Mouse (Mus musculus) embryo, embryonic 9.5 days (tissue): ENCODE measurements at regions not wholly inside any gene's neighbourhood (a gene's known extent, or its start where the extent isn't known, plus 50 kb on each side); places are given as distances from the start of the nearest gene placed in this dataset.

ENCODE experiments used
- DNase-seq: peaks from one replicate; pipeline ENCODE4 v3.0.0-alpha.2; 2017; ENCODE audit errors: extremely low spot score

DNA sequence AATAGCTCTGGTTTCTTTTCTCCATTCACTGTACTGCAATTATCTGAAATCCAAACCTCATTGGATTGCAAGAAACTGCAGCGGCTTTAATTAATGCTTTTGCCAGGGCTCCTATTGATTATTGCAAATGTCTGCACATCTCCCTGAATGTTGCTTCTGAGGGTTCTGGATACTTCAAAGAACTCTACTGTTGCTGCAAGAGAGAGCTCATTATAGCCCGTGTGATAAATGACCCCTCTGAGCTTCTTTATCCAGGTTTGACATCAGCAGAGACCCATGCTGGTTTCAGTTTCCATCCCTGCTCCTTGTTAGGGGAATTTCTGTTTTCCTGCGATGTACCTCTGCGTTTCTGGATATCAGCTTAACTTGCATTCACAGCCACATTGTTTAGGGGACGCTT is 78.4 kb upstream of the Nav3 start:
- DNase-seq = peak; percentile 7

DNA sequence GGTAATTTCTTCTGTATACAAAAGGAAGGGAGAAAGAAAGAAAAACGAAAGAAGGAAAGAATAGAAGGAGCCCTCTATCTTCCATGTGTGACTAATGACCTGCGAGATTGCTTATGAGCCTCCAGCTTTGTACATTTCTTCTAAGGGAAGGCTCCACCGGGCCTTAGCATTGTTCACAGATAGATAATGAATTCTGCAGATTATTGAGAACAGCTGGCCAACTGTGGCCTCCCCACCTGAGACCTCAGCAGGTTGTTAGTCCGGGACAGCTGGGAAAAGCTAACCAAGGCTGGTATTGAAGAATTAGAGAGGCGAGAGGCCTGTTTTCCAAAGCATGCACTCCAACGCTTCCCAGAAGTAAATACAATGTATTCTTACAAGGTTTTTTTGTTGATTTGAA is 86.7 kb upstream of the Nav3 start:
- DNase-seq = no peak

DNA sequence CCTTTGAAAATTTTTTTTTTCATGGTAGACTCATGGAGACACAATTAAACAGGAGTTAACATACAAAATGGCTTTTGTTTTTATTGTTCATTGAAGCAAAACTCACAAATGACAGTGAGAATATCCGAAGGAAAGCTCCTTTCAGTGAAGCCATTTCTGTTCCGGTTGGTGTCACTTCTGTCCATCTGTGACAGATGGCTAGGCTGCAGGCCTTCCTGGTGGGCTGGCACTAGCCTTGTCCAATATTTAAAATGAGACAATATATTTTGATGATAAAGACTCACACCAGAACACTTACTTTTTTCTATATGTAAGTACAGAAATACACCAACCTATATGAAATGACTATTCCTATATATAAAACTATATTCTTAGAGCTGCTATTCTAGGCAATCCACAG is 92.4 kb upstream of the Nav3 start:
- DNase-seq = no peak

DNA sequence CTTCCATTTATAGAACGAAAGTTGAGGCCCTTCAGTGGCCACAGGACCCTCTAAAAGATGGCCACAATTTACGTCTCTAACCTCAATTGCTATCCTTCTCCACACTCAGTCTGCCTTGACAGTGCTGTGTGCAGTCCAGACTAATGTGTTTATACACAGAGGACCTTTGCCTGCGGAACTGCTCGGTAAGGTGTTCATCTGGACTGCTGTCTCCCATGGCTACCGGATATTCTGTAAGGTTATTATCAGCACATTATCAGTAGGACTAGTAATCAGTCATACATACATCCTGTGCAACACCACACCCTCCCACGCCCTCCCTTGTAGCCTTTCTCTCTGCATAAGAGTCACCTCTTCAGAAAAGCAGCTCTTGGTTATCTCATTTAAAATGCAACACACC is 98.0 kb upstream of the Nav3 start:
- no peak for DNase-seq

DNA sequence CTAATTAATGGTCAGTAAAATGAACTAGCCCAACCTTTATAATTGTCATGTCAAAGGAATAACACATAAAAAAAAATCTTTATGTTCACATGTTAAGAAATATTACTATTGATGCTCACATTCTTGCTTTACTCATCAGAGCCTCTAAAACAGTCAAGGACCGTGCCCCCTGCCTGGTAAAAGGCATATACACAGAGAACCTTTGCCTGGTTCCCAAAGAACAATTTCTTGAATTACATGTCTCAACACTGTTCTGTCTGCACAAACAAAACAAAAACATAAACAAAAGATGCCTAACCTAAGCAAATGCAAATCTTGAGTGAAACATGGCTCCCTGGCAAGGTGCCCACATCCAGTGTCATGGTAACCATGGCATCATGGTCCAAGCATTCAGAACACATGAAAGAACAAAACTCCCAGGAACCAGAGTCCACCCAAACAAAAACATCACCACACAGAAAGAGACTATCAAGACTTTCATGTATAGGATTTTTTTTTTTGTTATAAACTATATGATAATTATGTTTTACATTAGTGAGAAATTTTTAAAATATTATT is 100.4 kb upstream of the Nav3 start:
- no peak for DNase-seq

DNA sequence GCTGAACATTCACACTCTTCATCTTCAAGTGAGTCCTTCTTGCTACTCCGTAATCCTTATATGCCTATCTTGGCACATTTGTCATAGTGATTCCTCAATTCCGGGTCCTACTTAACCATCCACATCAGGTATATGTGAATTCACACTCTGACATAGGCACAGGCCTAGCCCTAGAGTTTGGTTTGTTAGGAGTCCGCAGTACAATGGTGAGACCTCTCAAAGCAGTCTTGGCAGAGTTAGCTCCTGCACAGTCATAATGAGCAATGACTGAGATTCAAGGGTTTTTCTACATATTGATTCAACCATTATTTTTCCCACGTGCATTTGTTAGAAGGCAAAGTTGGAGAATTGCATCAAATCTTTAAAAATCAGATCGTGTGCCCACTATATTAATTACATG is 107.1 kb upstream of the Nav3 start:
- no peak for DNase-seq

DNA sequence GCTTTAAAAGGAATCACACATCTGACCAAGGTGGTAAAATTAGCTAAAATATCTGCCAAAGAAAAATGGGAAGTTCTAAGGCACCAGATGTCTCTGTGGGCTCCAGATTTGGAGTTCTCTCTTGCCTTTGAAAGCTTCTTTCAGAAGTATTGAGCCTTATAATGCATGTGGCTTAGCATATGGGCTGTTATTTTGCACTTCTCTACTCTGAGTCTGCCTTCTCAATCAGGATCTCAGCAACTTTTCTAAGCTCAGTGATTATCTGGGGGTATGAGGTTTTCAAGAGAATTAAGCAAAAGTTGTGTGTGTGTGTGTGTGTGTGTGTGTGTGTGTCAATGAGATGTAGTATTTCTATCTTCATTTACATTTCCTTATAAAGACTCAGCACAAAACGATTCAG is 107.6 kb upstream of the Nav3 start:
- DNase-seq = no peak

DNA sequence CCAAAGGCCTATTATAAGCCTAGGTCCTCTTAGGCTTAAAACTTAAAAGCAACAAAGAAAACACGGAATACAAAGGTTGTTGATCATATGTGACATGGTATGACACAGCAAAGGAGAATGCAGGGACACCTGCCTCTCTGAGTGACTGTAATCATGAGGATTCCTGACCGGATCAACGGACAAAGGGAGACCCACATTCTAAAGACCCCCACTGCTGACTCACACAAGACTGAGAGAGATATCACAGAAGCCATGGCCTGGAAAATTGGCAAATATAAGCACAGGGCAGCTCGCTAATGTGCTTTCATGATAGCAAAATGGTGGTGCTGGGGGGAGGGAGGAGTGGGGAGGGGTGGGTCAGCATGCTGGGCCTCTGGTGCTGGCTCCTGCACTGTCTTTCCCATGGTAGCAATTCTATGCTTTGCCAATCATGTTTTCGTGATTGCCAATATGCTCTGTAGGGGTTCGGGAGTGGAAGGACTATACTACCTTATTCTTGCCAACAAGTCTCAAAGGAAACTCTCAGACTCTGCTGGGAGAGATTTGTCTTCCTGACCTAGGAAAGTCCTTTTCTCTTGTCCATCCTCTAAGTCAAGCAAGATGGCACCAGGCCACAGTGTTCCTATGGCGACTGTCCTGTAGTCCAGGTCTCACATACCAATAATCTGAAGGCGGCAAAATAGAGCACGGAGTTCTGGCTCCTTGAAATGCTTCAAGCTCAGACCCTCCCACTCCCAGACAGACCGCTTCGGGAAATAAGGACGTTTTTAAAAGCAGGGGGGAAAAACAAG is 110.5 kb upstream of the Nav3 start:
- no peak for DNase-seq

DNA sequence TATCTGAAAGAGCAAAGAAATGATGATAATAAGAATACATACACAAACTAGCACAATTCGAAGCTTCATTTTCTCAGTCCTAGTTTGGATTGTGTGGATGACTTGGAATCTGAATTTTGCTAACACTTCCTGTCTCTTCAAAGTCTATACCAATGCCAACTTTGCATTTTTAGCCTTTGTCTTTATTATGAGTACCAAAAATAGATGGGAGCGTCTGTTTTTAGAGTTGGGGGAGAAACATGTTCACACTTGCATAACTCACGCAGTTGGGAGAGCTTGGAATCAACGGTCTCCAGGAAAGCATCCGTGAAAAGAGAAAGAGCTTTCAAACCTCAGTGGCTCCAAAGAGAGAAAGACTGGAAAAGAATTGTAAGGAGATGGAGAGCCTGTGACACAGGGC is 114.5 kb upstream of the Nav3 start:
- no peak for DNase-seq

DNA sequence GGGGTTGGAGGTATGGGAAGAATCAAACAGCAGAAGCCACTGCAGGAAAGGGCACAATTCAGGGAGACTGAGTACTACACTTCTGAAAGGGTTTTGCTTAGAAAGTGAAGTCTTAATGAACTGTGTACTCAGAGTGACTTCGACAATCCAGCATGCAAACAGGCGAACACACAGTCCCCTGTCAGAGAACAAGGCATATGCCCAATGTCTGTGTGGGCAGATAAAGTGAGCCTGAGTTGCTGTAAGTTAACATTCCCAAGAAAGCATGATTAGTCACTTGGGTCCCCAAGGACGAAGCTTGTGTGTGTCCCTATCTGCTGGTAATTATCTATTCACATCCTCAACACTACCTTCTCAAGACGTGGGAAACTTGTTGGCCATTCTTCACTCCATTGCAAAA is 115.2 kb upstream of the Nav3 start:
- DNase-seq = no peak

DNA sequence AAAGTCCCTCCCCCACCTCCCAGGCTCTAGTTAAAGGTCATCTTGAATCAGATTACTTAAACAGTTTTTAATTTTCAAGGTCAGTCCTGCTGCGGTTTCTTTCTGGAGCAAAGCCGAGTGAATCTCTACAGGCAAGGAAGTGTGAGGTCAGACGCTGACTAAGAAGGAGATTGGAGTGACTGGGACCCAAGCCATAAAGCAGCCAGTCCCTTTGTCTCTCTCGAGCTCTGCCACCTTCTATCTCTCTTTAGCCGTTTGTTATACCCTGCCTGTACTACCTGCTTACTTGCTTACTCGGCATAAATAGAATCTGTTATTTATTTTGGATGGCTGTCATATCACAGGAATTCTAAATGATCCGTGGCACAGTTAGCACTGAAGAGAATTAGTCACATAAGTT is 117.5 kb upstream of the Nav3 start:
- DNase-seq = no peak

DNA sequence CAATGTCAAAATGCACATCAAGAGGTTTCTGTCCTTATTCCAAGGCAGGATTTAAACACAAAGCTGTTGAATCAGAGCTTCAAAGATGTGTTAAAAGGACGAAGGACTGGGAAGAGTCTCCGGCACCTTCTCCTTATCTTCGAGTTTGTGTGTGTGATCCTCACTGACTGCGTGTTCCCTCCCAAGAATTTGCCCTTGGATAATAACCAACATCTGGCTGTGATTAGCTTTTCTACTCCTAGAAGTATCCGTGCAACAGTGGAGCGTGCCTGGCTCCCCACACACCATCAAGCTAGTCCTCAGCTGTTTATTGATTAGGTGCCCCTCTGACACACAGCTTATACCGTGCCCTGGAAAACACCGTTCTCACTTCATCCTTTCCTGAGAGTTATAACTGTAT is 130.0 kb upstream of the Nav3 start:
- peak; percentile 14 for DNase-seq

DNA sequence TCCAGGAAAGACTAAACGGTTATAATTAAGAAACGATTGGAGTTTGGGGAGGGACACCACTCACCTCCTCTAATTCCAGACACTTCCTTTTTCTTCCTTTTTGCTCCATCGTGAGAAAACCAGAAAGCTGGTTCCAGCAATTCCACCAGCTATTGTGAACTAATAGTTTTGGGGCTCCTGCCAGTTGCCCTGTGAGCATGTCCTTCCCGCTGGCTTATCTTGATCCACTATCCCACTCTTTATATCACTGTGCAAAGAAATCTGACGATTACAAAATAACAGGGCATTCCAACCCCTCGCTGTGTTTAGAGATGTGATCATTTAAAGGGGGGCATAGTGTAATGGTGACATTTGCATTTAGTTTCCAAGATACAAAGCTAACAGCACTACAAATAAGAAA is 130.5 kb upstream of the Nav3 start:
- DNase-seq = no peak

DNA sequence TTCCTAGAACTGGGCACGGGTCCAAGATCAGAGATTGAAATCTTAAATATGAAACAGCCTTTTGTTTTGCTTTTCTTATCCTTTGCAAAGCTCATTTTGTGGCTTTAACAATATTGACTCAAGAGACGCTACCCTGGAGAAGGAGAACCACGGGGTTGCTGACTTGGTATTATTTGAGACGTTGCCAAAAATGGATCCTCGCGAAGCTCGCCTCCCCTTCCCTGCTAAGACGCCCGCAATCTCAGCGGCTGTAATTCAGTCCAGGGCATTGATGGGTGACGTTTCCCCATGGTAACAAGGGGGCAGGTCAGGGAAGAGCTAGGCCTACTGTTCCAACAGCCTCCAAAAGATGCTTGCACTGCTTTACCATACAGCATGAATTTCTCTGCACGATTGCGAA is 131.5 kb upstream of the Nav3 start:
- no peak for DNase-seq

DNA sequence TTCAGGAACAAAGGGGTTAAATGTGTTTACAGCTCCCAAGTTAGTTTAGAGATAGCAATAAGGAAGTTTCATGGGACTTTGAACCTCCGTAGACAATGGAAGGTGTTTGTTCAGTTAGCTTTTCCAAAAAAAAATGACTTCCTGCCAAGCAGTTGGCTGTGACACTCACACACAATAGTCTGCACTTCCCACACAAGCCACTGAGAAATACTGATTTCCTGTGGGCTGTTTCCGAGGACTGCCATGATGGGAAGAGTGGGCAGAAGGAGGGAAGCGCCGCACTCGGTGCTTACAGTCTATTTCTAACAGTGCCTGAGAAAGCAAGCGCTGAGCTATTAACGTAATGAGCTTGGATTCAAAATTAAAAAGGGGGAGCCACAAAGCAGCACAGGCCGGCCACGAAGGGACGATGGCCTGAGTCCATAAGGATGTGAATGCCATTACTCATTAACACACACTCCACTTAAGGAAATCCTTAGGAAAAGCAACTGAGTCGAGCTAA is 144.4 kb upstream of the Nav3 start:
- no peak for DNase-seq

DNA sequence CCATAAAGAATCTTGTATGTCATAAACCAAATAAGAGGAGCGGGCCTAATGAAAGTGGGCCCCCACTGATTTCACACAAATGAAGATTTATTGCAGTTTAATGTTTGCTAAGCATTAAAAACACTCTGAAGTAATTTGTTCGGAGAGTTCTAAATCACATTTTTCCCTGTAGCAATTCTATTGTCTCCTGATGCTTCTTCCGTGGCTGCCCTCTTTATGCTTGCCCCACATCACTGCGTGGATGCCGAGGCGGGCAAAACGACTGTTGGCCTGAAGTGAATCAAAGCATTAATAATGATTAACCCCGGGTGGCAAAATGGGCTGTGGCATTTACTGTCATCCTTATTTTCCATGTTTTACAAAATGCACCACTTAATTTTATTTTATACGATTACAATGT is 134.9 kb upstream of the E2f7 start:
- no peak for DNase-seq

DNA sequence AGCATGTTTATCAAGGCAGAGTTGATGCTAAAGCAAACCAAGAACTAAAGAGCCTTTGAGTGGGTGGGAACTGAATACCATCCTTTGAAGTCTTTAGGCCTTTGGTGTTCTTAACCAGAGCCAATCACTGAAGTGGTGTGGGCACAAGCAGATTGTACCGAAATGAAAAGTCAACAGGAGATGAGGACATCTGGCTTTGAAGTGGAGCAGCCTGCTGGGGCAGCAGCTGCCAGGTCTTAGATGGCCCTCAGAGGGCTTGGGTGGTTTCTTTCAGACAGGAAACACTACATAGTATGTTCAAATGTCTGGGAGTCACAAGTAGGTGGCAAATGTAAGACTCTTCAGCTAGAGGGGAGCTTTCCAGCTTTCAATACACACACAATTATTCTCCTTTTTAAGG is 128.2 kb upstream of the E2f7 start:
- no peak for DNase-seq

DNA sequence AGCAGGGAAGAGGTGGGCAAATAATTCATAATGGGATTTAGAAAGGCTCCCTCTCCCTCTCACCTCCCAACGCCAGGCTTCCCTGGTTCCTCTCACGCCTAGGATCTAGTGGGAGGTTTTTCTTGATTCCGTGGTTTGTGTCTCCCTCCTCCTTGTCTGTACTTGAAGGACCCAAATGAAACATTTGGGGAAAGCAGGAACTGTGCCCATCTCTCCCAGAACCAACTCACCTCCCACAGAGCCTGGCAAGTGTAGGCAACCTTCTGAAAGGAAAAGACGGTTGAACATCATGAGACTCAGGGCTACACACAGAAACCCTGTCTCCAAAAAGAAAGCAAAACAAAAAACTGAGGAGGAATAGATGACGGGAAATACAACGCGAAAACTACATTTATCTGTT is 126.0 kb upstream of the E2f7 start:
- no peak for DNase-seq

DNA sequence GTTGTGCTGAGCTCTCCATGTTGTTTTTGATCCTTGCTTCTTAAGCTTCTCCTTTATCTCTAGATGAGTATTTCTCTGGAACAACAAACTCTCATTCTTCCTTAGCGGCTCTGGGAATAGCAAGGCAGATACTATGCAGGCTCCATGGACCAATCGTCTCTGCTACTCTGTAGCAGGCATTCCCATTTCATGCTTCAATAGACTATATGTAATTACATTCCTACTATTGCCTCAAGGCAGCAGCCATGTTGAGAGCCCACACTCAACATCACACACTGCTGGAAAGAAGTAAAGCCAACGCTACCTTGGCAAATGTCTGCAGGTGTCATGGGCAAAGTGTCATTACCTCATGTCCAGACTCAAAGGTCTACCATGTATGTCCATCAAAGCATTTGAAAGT is 119.6 kb upstream of the E2f7 start:
- no peak for DNase-seq

DNA sequence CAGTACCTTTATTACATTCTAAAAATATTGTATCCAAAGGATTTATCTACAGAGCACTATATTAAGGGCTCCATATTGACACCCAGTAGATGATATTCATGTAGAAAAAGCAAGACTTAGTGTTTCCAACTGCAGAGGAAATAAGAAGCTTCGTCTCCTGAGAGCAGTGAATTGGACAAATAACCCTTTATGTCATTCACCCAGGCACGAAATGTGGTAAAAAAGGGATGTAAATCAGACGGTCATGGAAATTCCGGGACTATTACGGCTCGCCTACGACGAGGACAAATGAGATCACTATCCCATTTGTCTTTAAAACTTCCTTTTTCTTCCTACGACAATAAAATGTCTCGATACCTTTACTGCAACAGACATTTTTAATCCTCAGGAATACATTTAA is 104.8 kb upstream of the E2f7 start:
- DNase-seq = no peak

DNA sequence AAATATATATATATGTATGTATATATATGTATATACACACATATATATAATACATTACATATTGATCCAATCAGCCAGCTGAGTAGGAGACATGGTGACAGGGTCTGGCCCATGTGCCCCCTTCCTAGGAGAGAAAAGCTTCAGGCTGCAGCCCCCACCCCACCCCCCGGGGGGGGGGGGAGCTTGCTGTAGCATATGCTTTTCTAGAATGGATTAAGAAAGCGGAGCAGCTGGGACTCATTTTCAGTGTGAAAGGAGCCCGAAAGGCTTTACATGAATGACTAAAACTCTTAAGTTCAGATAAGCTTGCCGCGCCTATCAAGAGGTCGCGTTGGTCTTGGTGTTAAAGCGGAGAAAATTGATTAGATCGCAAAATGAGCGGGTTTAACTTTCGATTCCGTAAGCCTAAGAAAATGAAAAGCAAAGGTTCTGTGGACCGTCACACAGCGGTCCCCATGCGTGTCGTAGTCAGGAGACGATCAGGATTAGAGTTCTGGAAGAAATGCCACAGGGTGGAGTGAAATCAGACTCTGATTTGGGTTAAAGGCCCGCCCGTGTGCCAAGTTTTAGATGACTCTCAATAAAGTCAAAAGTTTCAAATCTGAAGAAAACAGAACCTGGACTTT is 103.1 kb upstream of the E2f7 start:
- no peak for DNase-seq

DNA sequence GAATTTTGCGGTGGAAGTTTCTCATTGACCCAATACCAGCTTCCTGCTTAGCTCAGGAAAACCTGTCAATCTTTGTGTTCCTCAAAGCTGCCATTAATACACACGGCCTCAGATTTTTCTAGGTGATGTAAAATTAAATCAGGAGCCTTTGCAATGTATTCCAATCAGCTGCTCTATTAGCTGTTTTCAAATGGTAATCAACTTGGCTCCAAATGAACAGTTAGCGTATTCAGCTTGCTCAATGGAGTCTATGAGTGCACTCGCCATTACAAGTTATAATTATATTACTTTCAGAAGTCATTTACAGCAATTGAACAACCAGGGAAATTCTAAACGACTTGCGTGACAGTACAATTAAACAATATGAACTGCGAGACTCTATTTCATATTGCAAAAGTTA is 97.6 kb upstream of the E2f7 start:
- DNase-seq = no peak

DNA sequence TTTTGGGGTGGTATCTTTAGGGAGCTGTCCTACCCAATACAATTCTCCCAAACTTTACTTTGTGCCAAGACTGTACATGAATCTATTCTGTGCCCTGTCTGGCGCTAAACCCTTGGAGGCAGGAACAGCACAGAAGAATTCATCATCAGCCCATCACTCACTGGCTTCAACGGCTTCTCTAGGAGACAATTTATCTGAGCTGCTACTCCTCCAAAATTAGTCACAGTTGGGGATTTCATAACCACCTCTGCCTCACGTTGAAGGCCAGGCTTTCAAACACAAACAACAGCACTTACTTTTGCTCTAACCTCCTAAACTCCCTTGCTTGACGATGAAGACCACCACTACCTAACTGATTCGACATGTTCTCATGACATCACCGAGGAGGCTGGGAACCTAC is 95.1 kb upstream of the E2f7 start:
- no peak for DNase-seq
